Mouse (Mus musculus) cerebellum, adult 2 months (tissue): ENCODE data around the gene Snrpd3.

Source experiments
- CTCF ChIP-seq: fragments of 200-500 bp; IDR thresholded peaks from 2 replicates; pipeline ENCODE4 v1.5.1; 2011; ENCODE audit warnings: low read depth, mild to moderate bottlenecking, control low read depth, low read length, moderate library complexity, borderline replicate concordance; ENCODE audit not compliant: insufficient read depth
- POLR2A ChIP-seq: fragments of 200-500 bp; IDR thresholded peaks from 2 replicates; pipeline ENCODE4 v1.6.1; 2011; ENCODE audit warnings: low read length, control low read depth, borderline replicate concordance; ENCODE audit not compliant: insufficient read depth

DNA sequence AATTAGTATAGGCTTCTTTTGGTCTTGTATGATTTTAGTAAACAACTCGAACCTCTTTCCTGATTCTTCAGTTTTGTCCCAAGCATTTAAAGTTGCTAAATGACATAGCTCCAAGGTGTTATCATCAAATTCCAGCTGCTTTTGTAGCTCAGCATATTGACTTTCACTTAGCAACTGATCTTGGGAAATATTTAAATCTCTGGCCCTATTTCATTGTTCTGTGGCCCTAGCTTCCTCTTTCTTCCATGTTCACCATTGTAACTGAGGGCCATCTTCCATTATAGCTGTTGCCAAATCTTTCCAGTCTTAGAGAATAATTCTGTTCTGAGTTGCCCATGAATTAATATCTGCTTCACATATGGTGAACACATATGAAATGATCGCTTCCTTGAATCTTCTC is 26.6 kb upstream of the Snrpd3 start:
- TF ChIP-seq POLR2A: no peak
- TF ChIP-seq CTCF: no peak
